Mouse (Mus musculus): ENCODE data around the gene Ldhc. TPM values are rescaled to one million over a fixed set of nuclear protein-coding genes. Genes with fewer than 3 reads are reported as not detected.

Ldhc gene
- total and polyA plus RNA-seq, 3 experiments = not detected

GRCm38 (mm10) chr7:46836357-46836756 is 24.6 kb upstream of the Ldhc start:
- no peak overlapping the region for H3K4me3 ChIP-seq (ENCODE audit: low read depth, low read length)
- no peak for TF ChIP-seq TAL1 (conservative IDR thresholded peaks at IDR 0.05; ENCODE audit: low read depth, low read length)
- TF ChIP-seq GATA2 (IDR thresholded peaks at IDR 0.05; ENCODE audit: borderline replicate concordance, low read depth, low read length) = no peak
- no peak for TF ChIP-seq POLR2AphosphoS5 (IDR thresholded peaks at IDR 0.05; ENCODE audit: insufficient replicate concordance, low read depth, low read length)
- TF ChIP-seq CTCF (IDR thresholded peaks at IDR 0.05; ENCODE audit: low read depth, low read length) = no peak
- TF ChIP-seq GATA1 (IDR thresholded peaks at IDR 0.05; ENCODE audit: borderline replicate concordance, low read length) = no peak
- no peak for ATAC-seq (ENCODE audit: extremely low read depth, insufficient number of reproducible peaks, low FRiP score, poor library complexity, severe bottlenecking)
- peaks cover 18% of the 10 kb centered on the region for H3K27me3 ChIP-seq (ENCODE audit: insufficient read depth, low read length)
- H3K4me1 ChIP-seq (ENCODE audit: insufficient read depth, low read depth, low read length) = peaks cover 44% of the 10 kb centered on the region
- no peaks in the 10 kb centered on the region for H3K36me3 ChIP-seq (replicated peaks)
- H3K9me3 ChIP-seq (replicated peaks) = no peaks in the 10 kb centered on the region
- DNase-seq (ENCODE audit: low spot score) = no peak

DNA sequence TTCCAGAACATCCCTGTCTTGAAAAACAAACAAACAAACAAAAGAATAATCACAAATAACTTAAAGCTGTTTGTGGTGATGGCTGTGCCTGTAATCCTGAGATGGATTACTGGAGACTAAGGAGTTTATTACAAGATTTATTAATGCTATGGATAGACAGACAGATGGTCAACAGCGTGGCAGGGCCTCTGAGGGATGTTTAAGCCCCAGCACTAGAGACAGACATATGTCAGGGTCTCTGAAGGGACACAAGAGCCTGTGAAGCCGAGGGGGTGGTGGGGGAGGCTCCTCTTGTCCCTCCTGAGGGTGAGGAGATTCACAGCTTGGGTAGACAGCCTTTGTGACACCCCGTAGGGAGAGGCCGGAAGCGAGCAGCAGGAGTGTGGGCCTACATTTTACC is 23.9 kb upstream of the Ldhc start:
- Histone ChIP-seq H3K4me1 (ENCODE audit: insufficient read depth, low read depth, low read length) (peaks cover 45% of the 10 kb centered on the region), H3K36me3 (replicated peaks) (no peaks in the 10 kb centered on the region)

DNA sequence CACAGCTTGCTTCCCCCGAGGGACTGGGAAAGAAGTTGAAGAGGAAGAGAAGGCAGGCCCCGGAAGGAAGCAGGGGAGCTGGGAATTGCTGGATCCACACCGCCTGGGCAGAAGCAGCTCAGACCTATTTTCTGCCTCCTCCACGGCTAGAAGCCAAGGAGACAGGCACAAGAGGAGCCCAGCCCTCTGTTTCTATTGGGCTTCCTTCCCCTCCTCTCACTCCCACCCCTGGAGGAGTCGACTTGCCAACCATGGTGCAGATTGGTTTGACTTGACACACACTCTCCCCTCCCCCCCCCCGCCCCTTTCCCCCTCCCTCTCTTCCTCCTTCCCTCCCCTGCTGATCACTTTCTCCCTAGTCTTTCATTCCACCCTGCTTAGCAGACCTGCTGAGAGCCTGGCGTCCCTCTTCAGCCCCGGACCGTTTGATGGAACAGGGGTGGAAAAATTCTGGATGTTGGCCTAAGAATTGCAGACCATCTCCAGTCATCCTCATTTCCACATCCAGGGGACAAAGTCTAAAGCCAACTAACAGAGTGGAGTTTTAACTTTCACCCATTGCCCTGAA is 22.8 kb upstream of the Ldhc start:
- peaks cover 23% of the 10 kb centered on the region for H3K27me3 ChIP-seq (ENCODE audit: insufficient read depth, low read length)
- H3K4me3 ChIP-seq (ENCODE audit: low read depth, low read length) = no peak overlapping the region
- peaks cover 45% of the 10 kb centered on the region for H3K4me1 ChIP-seq (ENCODE audit: insufficient read depth, low read depth, low read length)
- TF ChIP-seq TAL1 (conservative IDR thresholded peaks at IDR 0.05; ENCODE audit: low read depth, low read length) (no peak), GATA1 (IDR thresholded peaks at IDR 0.05; ENCODE audit: borderline replicate concordance, low read length) (no peak), POLR2AphosphoS5 (IDR thresholded peaks at IDR 0.05; ENCODE audit: insufficient replicate concordance, low read depth, low read length) (no peak), CTCF (IDR thresholded peaks at IDR 0.05; ENCODE audit: low read depth, low read length) (no peak), GATA2 (IDR thresholded peaks at IDR 0.05; ENCODE audit: borderline replicate concordance, low read depth, low read length) (no peak)
- H3K9me3 ChIP-seq (replicated peaks) = no peaks in the 10 kb centered on the region
- no peaks in the 10 kb centered on the region for H3K36me3 ChIP-seq (replicated peaks)
- DNase-seq (ENCODE audit: low spot score) (no peak), ATAC-seq (ENCODE audit: extremely low read depth, insufficient number of reproducible peaks, low FRiP score, poor library complexity, severe bottlenecking) (no peak)

More for the DNA sequence above, 23.9 kb upstream of the Ldhc start:
- H3K27me3 ChIP-seq (ENCODE audit: insufficient read depth, low read length) = peaks cover 23% of the 10 kb centered on the region
- DNase-seq (ENCODE audit: low spot score) (no peak), ATAC-seq (ENCODE audit: extremely low read depth, insufficient number of reproducible peaks, low FRiP score, poor library complexity, severe bottlenecking) (no peak)
- H3K4me3 ChIP-seq (ENCODE audit: low read depth, low read length) = no peak overlapping the region
- H3K9me3 ChIP-seq (replicated peaks) = no peaks in the 10 kb centered on the region
- TF ChIP-seq TAL1 (conservative IDR thresholded peaks at IDR 0.05; ENCODE audit: low read depth, low read length) (no peak), GATA2 (IDR thresholded peaks at IDR 0.05; ENCODE audit: borderline replicate concordance, low read depth, low read length) (no peak)

- Histone ChIP-seq H3K4me3 (ENCODE audit: low read depth, low read length) (no peak overlapping the region; the same call in 1 of the 2 replicates), H3K9me3 (replicated peaks) (no peaks in the 10 kb centered on the region), H3K27me3 (ENCODE audit: insufficient read depth, low read length) (peaks cover 23% of the 10 kb centered on the region), H3K36me3 (replicated peaks) (no peaks in the 10 kb centered on the region), H3K4me1 (ENCODE audit: insufficient read depth, low read depth, low read length) (peaks cover 41% of the 10 kb centered on the region)
- ATAC-seq (ENCODE audit: extremely low read depth, insufficient number of reproducible peaks, low FRiP score, poor library complexity, severe bottlenecking) (peak; percentile 24; the same call in 1 of the 2 replicates), DNase-seq (ENCODE audit: low spot score) (no peak)
- TF ChIP-seq TAL1 (conservative IDR thresholded peaks at IDR 0.05; ENCODE audit: low read depth, low read length) (no peak), CTCF (IDR thresholded peaks at IDR 0.05; ENCODE audit: low read depth, low read length) (no peak), GATA1 (IDR thresholded peaks at IDR 0.05; ENCODE audit: borderline replicate concordance, low read length) (no peak), POLR2AphosphoS5 (IDR thresholded peaks at IDR 0.05; ENCODE audit: insufficient replicate concordance, low read depth, low read length) (no peak), GATA2 (IDR thresholded peaks at IDR 0.05; ENCODE audit: borderline replicate concordance, low read depth, low read length) (no peak)
Measured at GRCm38 (mm10) chr7:46838891-46839302, 22.1 kb upstream of the Ldhc start.

DNA sequence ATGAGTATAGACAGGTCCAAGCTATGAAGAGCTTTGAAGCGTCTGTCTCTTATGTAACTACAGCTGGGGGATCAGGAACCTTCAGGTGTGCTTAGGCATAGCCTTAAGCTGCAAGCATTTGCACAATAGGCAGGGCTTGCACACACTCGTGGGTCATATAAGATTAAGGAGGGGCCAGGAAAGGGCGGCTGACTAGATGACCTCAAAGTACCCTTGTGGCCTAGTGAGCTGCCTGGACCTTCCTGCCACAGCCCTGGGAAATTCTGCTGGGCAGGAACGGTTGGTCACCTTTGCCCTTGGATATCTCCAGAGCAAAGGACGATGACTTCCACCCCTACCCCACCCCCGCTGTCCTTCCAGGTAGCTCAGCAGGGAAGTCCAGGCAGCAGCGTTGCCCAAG is 21.6 kb upstream of the Ldhc start:
- no peak for TF ChIP-seq GATA2 (IDR thresholded peaks at IDR 0.05; ENCODE audit: borderline replicate concordance, low read depth, low read length)
- no peak for TF ChIP-seq TAL1 (conservative IDR thresholded peaks at IDR 0.05; ENCODE audit: low read depth, low read length)
- no peak for TF ChIP-seq POLR2AphosphoS5 (IDR thresholded peaks at IDR 0.05; ENCODE audit: insufficient replicate concordance, low read depth, low read length)
- no peak for TF ChIP-seq GATA1 (IDR thresholded peaks at IDR 0.05; ENCODE audit: borderline replicate concordance, low read length)
- Histone ChIP-seq H3K4me3 (ENCODE audit: low read depth, low read length) (no peak overlapping the region), H3K36me3 (replicated peaks) (no peaks in the 10 kb centered on the region), H3K27me3 (ENCODE audit: insufficient read depth, low read length) (peaks cover 23% of the 10 kb centered on the region), H3K9me3 (replicated peaks) (no peaks in the 10 kb centered on the region), H3K4me1 (ENCODE audit: insufficient read depth, low read depth, low read length) (peaks cover 46% of the 10 kb centered on the region)
- DNase-seq (ENCODE audit: low spot score) (no peak), ATAC-seq (ENCODE audit: extremely low read depth, insufficient number of reproducible peaks, low FRiP score, poor library complexity, severe bottlenecking) (no peak)

GRCm38 (mm10) chr7:46839861-46840260 is 21.1 kb upstream of the Ldhc start:
- Histone ChIP-seq H3K4me1 (ENCODE audit: insufficient read depth, low read depth, low read length) (peaks cover 46% of the 10 kb centered on the region), H3K4me3 (ENCODE audit: low read depth, low read length) (no peak overlapping the region), H3K36me3 (replicated peaks) (no peaks in the 10 kb centered on the region), H3K27me3 (ENCODE audit: insufficient read depth, low read length) (peaks cover 23% of the 10 kb centered on the region), H3K9me3 (replicated peaks) (no peaks in the 10 kb centered on the region)
- ATAC-seq (ENCODE audit: extremely low read depth, insufficient number of reproducible peaks, low FRiP score, poor library complexity, severe bottlenecking) = no peak
- no peak for DNase-seq (ENCODE audit: low spot score)
- TF ChIP-seq GATA1 (IDR thresholded peaks at IDR 0.05; ENCODE audit: borderline replicate concordance, low read length) (no peak), CTCF (IDR thresholded peaks at IDR 0.05; ENCODE audit: low read depth, low read length) (no peak), POLR2AphosphoS5 (IDR thresholded peaks at IDR 0.05; ENCODE audit: insufficient replicate concordance, low read depth, low read length) (no peak), GATA2 (IDR thresholded peaks at IDR 0.05; ENCODE audit: borderline replicate concordance, low read depth, low read length) (no peak)
